Mouse (Mus musculus): ENCODE results near the gene Olfr1513.
"Not testable (repeated sequence)": the region's sequence is repeated elsewhere in the genome, so short reads cannot be mapped to it uniquely, and the experiment has no call there.

Gene Olfr1513

DNA sequence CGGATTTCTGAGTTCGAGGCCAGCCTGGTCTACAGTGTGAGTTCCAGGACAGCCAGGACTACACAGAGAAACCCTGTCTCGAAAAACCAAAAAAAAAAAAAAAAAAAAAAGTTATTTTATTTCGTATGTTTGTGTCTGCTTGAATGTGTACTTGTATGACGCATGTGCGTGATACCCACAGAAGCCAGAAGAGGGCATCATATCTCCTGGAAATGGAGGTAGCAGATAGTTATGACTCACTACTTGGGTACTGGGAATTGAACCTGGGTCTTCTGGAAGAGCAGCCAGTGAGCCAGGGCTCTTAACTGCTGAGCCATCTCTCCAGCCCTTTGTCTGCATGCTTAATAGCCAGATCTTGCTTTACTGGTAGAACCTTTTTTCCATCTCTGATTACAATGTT is 45.9 kb downstream of the Olfr1513 start:
- not testable (repeated sequence) for DNase-seq (ENCODE audit: low spot score in 2 of 2)

DNA sequence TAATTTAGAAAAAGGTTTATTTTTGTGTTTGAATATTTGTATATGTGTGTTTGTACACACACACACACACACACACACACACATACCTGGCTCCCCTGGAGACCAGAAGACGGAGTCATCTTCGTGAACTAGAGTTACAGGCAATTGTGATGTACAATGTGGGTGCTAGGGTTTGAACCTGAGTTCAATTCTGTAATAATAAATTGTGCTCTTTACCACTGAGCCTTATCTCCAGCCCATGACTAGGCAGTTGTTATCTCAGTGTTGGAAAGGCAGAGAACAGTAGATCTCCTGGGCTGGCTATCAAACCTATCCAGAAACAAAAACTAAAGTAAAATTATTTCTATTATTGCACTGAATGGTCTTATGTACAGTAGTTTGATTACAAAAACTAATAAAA is 50.1 kb downstream of the Olfr1513 start:
- no peak for DNase-seq (ENCODE audit: low spot score in 2 of 2)

DNA sequence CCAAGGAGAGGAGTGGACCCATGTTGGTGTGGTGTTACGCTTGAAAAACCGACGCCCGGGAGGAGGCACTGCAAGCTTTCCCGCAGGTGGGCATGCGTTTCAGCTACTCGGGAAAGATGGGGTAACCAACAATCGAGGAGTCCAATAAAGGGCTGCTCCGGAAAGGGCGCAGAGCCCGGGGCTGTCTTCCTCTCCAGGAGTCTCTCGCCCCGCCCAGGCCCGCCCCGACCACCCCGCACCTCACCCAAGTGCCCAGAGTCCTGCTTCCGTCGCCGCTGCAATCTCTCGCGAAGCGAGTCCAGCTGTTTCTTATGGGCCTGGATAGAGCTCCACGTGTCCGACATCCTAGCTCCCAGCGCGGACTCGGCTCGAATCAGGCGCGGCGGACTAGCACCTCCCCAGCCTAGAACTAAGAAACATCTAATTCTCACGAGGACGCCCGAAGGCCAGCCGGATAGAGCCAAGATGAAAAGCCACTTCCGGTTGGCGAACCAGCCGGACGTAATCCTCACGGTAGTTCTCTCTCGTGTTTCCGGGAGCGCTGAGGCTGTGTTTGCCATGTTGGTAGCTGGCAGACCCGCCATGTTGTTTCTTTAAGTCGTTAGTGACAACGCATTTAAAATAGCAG is 51.5 kb downstream of the Olfr1513 start, which contains the start of gene Mettl3:
Gene Mettl3 (minus strand): TSS at position 485 of the 628 bp plus-strand sequence.
- DNase-seq (ENCODE audit: low spot score in 2 of 2) = peak; percentile 78 to 86

DNA sequence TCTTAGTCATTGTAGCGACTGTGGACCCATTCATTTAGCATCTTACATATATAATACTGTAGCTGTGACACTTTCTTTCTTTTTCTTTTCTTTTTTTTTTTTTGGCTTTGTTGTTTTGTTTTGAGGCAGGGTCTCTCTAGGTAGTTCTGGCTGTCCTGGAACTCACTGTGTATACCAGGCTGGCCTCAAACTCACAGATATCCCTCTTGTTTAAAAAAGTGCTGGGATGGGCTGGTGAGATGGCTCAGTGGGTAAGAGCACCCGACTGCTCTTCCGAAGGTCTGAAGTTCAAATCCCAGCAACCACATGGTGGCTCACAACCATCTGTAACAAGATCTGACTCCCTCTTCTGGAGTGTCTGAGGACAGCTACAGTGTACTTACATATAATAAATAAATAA is 52.7 kb downstream of the Olfr1513 start:
- DNase-seq (ENCODE audit: low spot score in 2 of 2) = not testable (repeated sequence)
